29 mouse cellular contexts compared by ENCODE assay signal in genomic region chr6:118385962-118386361, GRCm38 (mm10). TPM values are rescaled to one million over a fixed set of nuclear protein-coding genes. Genes with fewer than 3 reads are reported as not detected.
A peak's percentile ranks its signal among the peaks of the same experiment; 100 is the strongest.
DNase-seq lines count a peak whose midpoint lies in the region; ATAC-seq and TF ChIP-seq lines count a peak whose summit lies in the region.
"Had no signal": no experiment of that assay in that cellular context is flagged by ENCODE, and none has a peak within 500 bp of the region (broad histone marks: within the 10 kb centered on the region; RNA-seq: fewer than 3 reads in every experiment).

No protein-coding gene starts in this region.

- ATAC-seq in stomach, postnatal 0 days (ENCODE audit: low FRiP score, low TSS enrichment) = no peak
- ATAC-seq: CD4-positive, CD25-positive, alpha-beta regulatory T cell, adult 4 months had no signal

- H3K4me2 ChIP-seq in stomach, postnatal 0 days (replicated peaks; ENCODE audit: low read depth) = no peak overlapping the region
- H3K4me2 ChIP-seq: heart, embryonic 12.5 days; hindbrain, embryonic 15.5 days; liver, embryonic 13.5 days; neural tube, embryonic 15.5 days; stomach, embryonic 15.5 days had no signal

- no peaks in the 10 kb centered on the region for H3K9me3 ChIP-seq in stomach, postnatal 0 days (ENCODE audit: control insufficient read depth, low read length)
- H3K9me3 ChIP-seq: heart, embryonic 12.5 days; hindbrain, embryonic 15.5 days; liver, embryonic 13.5 days; neural tube, embryonic 15.5 days; stomach, embryonic 15.5 days had no signal

- 0 out of 2 replicates have a peak, but pooled peaks cover 7% of the 10 kb centered on the region for H3K36me3 ChIP-seq in stomach, postnatal 0 days (ENCODE audit: control insufficient read depth, insufficient read depth, low read length)

- DNase-seq in gastrocnemius, adult 2 months = no peak
- no peak for DNase-seq in gastrocnemius, postnatal 4 days (ENCODE audit: low spot score in 2 of 2)
- DNase-seq in layer of hippocampus, adult 2 months (ENCODE audit: low spot score in 2 of 2) = no peak
- DNase-seq in layer of hippocampus, postnatal 36 days = no peak
- DNase-seq in MN1 (ENCODE audit: low spot score) = peak; percentile 33
- DNase-seq in stomach, postnatal 0 days (ENCODE audit: low spot score) = no peak
- no peak for DNase-seq in thymus, postnatal 0 days (ENCODE audit: low spot score)
- DNase-seq: adrenal gland, adult 8-10 months; cerebellum, adult 11 months; cerebellum, postnatal 10 days; gastrocnemius, postnatal 25 days; heart, adult 18-20 months; kidney, adult 8-10 months; kidney, postnatal 10 days; left cerebral cortex, postnatal 4 days; liver, embryonic 13.5 days; lung, adult 2 months; lung, postnatal 10 days; midbrain, embryonic 14.5 days; right cerebral cortex, postnatal 25 days; thymus, adult 18-20 months; thymus, postnatal 36 days had no signal

- no peak overlapping the region for H3K4me3 ChIP-seq in gastrocnemius, adult 2 months
- no peak overlapping the region for H3K4me3 ChIP-seq in layer of hippocampus, adult 2 months
- no peak overlapping the region for H3K4me3 ChIP-seq in stomach, postnatal 0 days (ENCODE audit: low read depth, low read length)
- H3K4me3 ChIP-seq: erythroblast, embryonic 14.5 days; heart, embryonic 12.5 days; hindbrain, embryonic 15.5 days; liver, embryonic 13.5 days; neural tube, embryonic 15.5 days; stomach, embryonic 15.5 days had no signal

- intact Hi-C loops in gastrocnemius, adult 2 months (cut with DNase I) = no loop called here

- TF ChIP-seq CTCF in gastrocnemius, adult 2 months (IDR thresholded peaks at IDR 0.05) = peak; percentile 8; the same call in 1 of the 2 replicates
- peak; percentile 61 for TF ChIP-seq CTCF in layer of hippocampus, adult 2 months (conservative IDR thresholded peaks at IDR 0.05)
- peak; percentile 29 for TF ChIP-seq CTCF in stomach, postnatal 0 days (IDR thresholded peaks at IDR 0.05; ENCODE audit: low read depth)

- no peak overlapping the region for H3K9ac ChIP-seq in stomach, postnatal 0 days (ENCODE audit: low read length)
- H3K9ac ChIP-seq: heart, embryonic 12.5 days; hindbrain, embryonic 15.5 days; liver, embryonic 13.5 days; neural tube, embryonic 15.5 days; stomach, embryonic 15.5 days had no signal

- no peaks in the 10 kb centered on the region for H3K27me3 ChIP-seq in stomach, postnatal 0 days (ENCODE audit: control insufficient read depth, insufficient read depth, low read length)
- H3K27me3 ChIP-seq: heart, embryonic 12.5 days; hindbrain, embryonic 15.5 days; liver, embryonic 13.5 days; neural tube, embryonic 15.5 days; stomach, embryonic 15.5 days had no signal

- H3K4me1 ChIP-seq in stomach, postnatal 0 days (replicated peaks; ENCODE audit: control insufficient read depth, insufficient read depth) = no peaks in the 10 kb centered on the region
- H3K4me1 ChIP-seq: heart, embryonic 12.5 days; hindbrain, embryonic 15.5 days; liver, embryonic 13.5 days; neural tube, embryonic 15.5 days; stomach, embryonic 15.5 days had no signal

- H3K27ac ChIP-seq in gastrocnemius, adult 2 months = no peak overlapping the region
- no peak overlapping the region for H3K27ac ChIP-seq in layer of hippocampus, adult 2 months
- H3K27ac ChIP-seq in stomach, postnatal 0 days (replicated peaks) = no peak overlapping the region
- H3K27ac ChIP-seq: hindbrain, embryonic 15.5 days; liver, embryonic 13.5 days; macrophage; neural tube, embryonic 15.5 days; stomach, embryonic 15.5 days had no signal

- WGBS in stomach, postnatal 0 days = 89% methylated on average over 3 of the region's 3 CpGs

- no peak for TF ChIP-seq EP300 in stomach, postnatal 0 days (optimal IDR thresholded peaks at IDR 0.05)

RNA-seq across cellular contexts. Expression of gene Bms1, which starts 33.3 kb away (rescaled TPM):
- 10 to 100 TPM; 26.3 to 27.0 TPM for total RNA-seq in gastrocnemius, adult 2 months (2021)
- 10 to 100 TPM; 26.8 to 30.9 TPM for total RNA-seq in gastrocnemius, postnatal 4 days (2021)
- total RNA-seq in layer of hippocampus, adult 2 months (2021) = 10 to 100 TPM; 27.6 to 28.2 TPM
- total RNA-seq in layer of hippocampus, postnatal 36 days (2021) = 10 to 100 TPM; 25.5 to 29.3 TPM
- 9.6 and 11.1 TPM in 2 replicates for polyA plus RNA-seq in stomach, postnatal 0 days (2015; fragmentation: Nextera tagmentation; extraction: Ambion mirVana)
- 26.6 and 27.9 TPM in 2 replicates for polyA plus RNA-seq in thymus, postnatal 0 days (2015; fragmentation: Nextera tagmentation; extraction: Ambion mirVana)

Comparison
In these comparisons a context has a peak if more than half of its experiments do, and no peak if none do; other contexts are left out.
1. CTCF ChIP-seq: peak in every context shown above with its lines; median percentile 61 in layer of hippocampus, adult 2 months; 29 in stomach, postnatal 0 days; 8 in gastrocnemius, adult 2 months.